Mouse (Mus musculus) ES-Bruce4 (cell line): ENCODE measurements around the gene Atxn2l. TPM values are rescaled to one million over a fixed set of nuclear protein-coding genes. Genes with fewer than 3 reads are reported as not detected.

Experiments
- H3K27ac ChIP-seq: 2 replicates; pipeline ENCODE4 v1.5.1; 2012; ENCODE audit warnings: low read length, inconsistent platforms; ENCODE audit not compliant: insufficient read depth
- H3K27me3 ChIP-seq: 2 replicates; pipeline ENCODE4 v1.6.1; 2012; ENCODE audit warnings: mild to moderate bottlenecking, low read length, inconsistent platforms; ENCODE audit not compliant: control insufficient read depth, poor library complexity, insufficient read depth, severe bottlenecking
- H3K36me3 ChIP-seq: 2 replicates; pipeline ENCODE4 v1.6.1; 2012; ENCODE audit warnings: inconsistent platforms, mild to moderate bottlenecking, low read length, moderate library complexity; ENCODE audit not compliant: control insufficient read depth, poor library complexity, insufficient read depth, severe bottlenecking
- H3K4me1 ChIP-seq: one replicate; pipeline ENCODE4 v1.8.1; 2011; ENCODE audit warnings: low read length; ENCODE audit not compliant: control insufficient read depth, insufficient read depth
- H3K4me3 ChIP-seq: 2 replicates; pipeline ENCODE4 v1.5.1; 2011; ENCODE audit warnings: low read depth, mild to moderate bottlenecking, low read length
- H3K9ac ChIP-seq: 2 replicates; pipeline ENCODE4 v1.6.1; 2012; ENCODE audit warnings: low read depth, mild to moderate bottlenecking, inconsistent platforms; ENCODE audit not compliant: poor library complexity, severe bottlenecking
- H3K9me3 ChIP-seq: replicated peaks from 2 replicates; pipeline ENCODE4 v1.6.1; 2012; ENCODE audit warnings: mild to moderate bottlenecking, low read length, inconsistent platforms; ENCODE audit not compliant: control insufficient read depth, poor library complexity, insufficient read depth, severe bottlenecking
- CTCF ChIP-seq: IDR thresholded peaks from one replicate; pipeline ENCODE4 v1.8.1; 2011; ENCODE audit warnings: low read depth, low read length
- EP300 ChIP-seq: IDR thresholded peaks from 2 replicates; pipeline ENCODE4 v1.6.1; 2011; ENCODE audit warnings: low read depth, low read length; ENCODE audit not compliant: insufficient read depth
- POLR2A ChIP-seq: IDR thresholded peaks from one replicate; pipeline ENCODE4 v1.8.1; 2011; ENCODE audit warnings: low read length; ENCODE audit not compliant: insufficient read depth
- polyA plus RNA-seq: library from polyadenylated mRNA; stranded (reverse); fragments of >200 nt; gene quantifications from 2 replicates; pipeline ENCODE4 v1.2.4, GENCODE M21; 2011; ENCODE audit warnings: low read depth; ENCODE audit not compliant: missing spikeins, insufficient read depth, insufficient read length

Gene Atxn2l
- polyA plus RNA-seq, 1 experiment = 160 TPM

- H3K9ac ChIP-seq = no peak overlapping the region
- no peak for TF ChIP-seq EP300
- TF ChIP-seq POLR2A = no peak
- TF ChIP-seq CTCF = no peak
- no peaks in the 10 kb centered on the region for H3K27me3 ChIP-seq
- peaks cover 10% of the 10 kb centered on the region for H3K36me3 ChIP-seq
- no peak overlapping the region for H3K27ac ChIP-seq
- H3K4me1 ChIP-seq = no peaks in the 10 kb centered on the region
- no peaks in the 10 kb centered on the region for H3K9me3 ChIP-seq
- H3K4me3 ChIP-seq = no peak overlapping the region
Observed at GRCm38 (mm10) chr7:126472713-126473112, 30.5 kb downstream of the Atxn2l start.

- no peak overlapping the region for H3K4me3 ChIP-seq
- H3K27ac ChIP-seq = no peak overlapping the region
- H3K4me1 ChIP-seq = no peaks in the 10 kb centered on the region
- H3K27me3 ChIP-seq = no peaks in the 10 kb centered on the region
- TF ChIP-seq CTCF (no peak), EP300 (no peak), POLR2A (no peak)
- H3K9ac ChIP-seq = no peak overlapping the region
- H3K9me3 ChIP-seq = no peaks in the 10 kb centered on the region
- H3K36me3 ChIP-seq = peaks cover 10% of the 10 kb centered on the region
Observed at GRCm38 (mm10) chr7:126472306-126472705, 30.9 kb downstream of the Atxn2l start.

GRCm38 (mm10) chr7:126471853-126472252 lies 31.4 kb downstream of the Atxn2l start:
- peaks cover 13% of the 10 kb centered on the region for H3K36me3 ChIP-seq

GRCm38 (mm10) chr7:126471361-126471760 lies 31.9 kb downstream of the Atxn2l start:
- H3K27me3 ChIP-seq = no peaks in the 10 kb centered on the region
- H3K4me3 ChIP-seq = no peak overlapping the region
- peaks cover 13% of the 10 kb centered on the region for H3K36me3 ChIP-seq
- H3K9me3 ChIP-seq = no peaks in the 10 kb centered on the region
- no peaks in the 10 kb centered on the region for H3K4me1 ChIP-seq
- H3K9ac ChIP-seq = no peak overlapping the region
- TF ChIP-seq POLR2A (no peak), EP300 (no peak), CTCF (no peak)
- H3K27ac ChIP-seq = no peak overlapping the region

More at GRCm38 (mm10) chr7:126471853-126472252, 31.4 kb downstream of the Atxn2l start:
- no peaks in the 10 kb centered on the region for H3K4me1 ChIP-seq
- H3K27me3 ChIP-seq = no peaks in the 10 kb centered on the region
- no peak overlapping the region for H3K9ac ChIP-seq
- TF ChIP-seq POLR2A (no peak), CTCF (no peak), EP300 (no peak)
- no peaks in the 10 kb centered on the region for H3K9me3 ChIP-seq
- no peak overlapping the region for H3K4me3 ChIP-seq
- H3K27ac ChIP-seq = no peak overlapping the region

GRCm38 (mm10) chr7:126470077-126470476 lies 33.2 kb downstream of the Atxn2l start:
- no peak overlapping the region for H3K27ac ChIP-seq
- no peaks in the 10 kb centered on the region for H3K9me3 ChIP-seq
- H3K36me3 ChIP-seq = peaks cover 13% of the 10 kb centered on the region
- no peak overlapping the region for H3K9ac ChIP-seq
- no peaks in the 10 kb centered on the region for H3K27me3 ChIP-seq
- TF ChIP-seq CTCF (no peak), POLR2A (no peak), EP300 (no peak)
- H3K4me1 ChIP-seq = no peaks in the 10 kb centered on the region
- no peak overlapping the region for H3K4me3 ChIP-seq

- Histone ChIP-seq H3K27me3 (no peaks in the 10 kb centered on the region), H3K27ac (no peak overlapping the region), H3K9me3 (no peaks in the 10 kb centered on the region), H3K9ac (no peak overlapping the region), H3K4me3 (peak overlapping the region; percentile 43), H3K36me3 (peaks cover 13% of the 10 kb centered on the region), H3K4me1 (peaks cover 3% of the 10 kb centered on the region)
- TF ChIP-seq EP300 (no peak), POLR2A (no peak), CTCF (no peak)
Observed at GRCm38 (mm10) chr7:126467834-126468627, 35.2 kb downstream of the Atxn2l start.
